Mouse (Mus musculus) 3134 (cell line): ENCODE results near the gene 4921511C20Rik.

Experiments
- DNase-seq: peaks from one replicate; pipeline ENCODE4 v3.0.0-alpha.2; 2011; ENCODE audit warnings: low spot score; ENCODE audit not compliant: insufficient read length; ENCODE audit errors: extremely low read depth

4921511C20Rik gene

GRCm38 (mm10) chrX:127393993-127394392 is at the start of gene 4921511C20Rik:
TSS of gene 4921511C20Rik (plus strand) at chrX:127394293.
- no peak for DNase-seq
